Mouse (Mus musculus) left cerebral cortex, postnatal 4 days (tissue): ENCODE data around the gene Sdhc. TPM values are rescaled to one million over a fixed set of nuclear protein-coding genes. Genes with fewer than 3 reads are reported as not detected.
A peak's percentile ranks its signal among the peaks of the same experiment; 100 is the strongest.
"Not testable (repeated sequence)": the region's sequence is repeated elsewhere in the genome, so short reads cannot be mapped to it uniquely, and the experiment has no call there.

Source experiments
- DNase-seq: peaks from one replicate; pipeline ENCODE4 v3.0.0-alpha.2; 2022
- intact Hi-C: fragments of 180-260 bp; cut with DNase I; formaldehyde crosslinking; loops from one replicate; pipeline ENCODE4 v1.15.1; 2025
- microRNA-seq: library from miRNA; unstranded; fragments of <30 nt; microRNA quantifications from one replicate; pipeline ENCODE4 v1.2.0, GENCODE M21; 2022
- total RNA-seq, 2 experiments: library from RNA; stranded (reverse); gene quantifications; 2 replicates each; pipeline ENCODE4 v1.2.3; 2021

The Sdhc gene
- total RNA-seq, 2 experiments from 2014 or later: 200 to 212 TPM

- peak; percentile 15 for DNase-seq
Measured at GRCm38 (mm10) chr1:171088237-171088869, 62.0 kb downstream of the Sdhc start.

GRCm38 (mm10) chr1:171085718-171086117 is 64.7 kb downstream of the Sdhc start:
- no peak for DNase-seq
- intact Hi-C loops: no loop called here

More at GRCm38 (mm10) chr1:171088237-171088869, 62.0 kb downstream of the Sdhc start:
- intact Hi-C loops: not testable (repeated sequence)

- intact Hi-C loops: not testable (repeated sequence)
Measured at GRCm38 (mm10) chr1:171081512-171082231, 68.7 kb downstream of the Sdhc start.

GRCm38 (mm10) chr1:171079825-171080224 is 70.6 kb downstream of the Sdhc start:
- DNase-seq, intact Hi-C loops: not testable (repeated sequence)

More at GRCm38 (mm10) chr1:171081512-171082231, 68.7 kb downstream of the Sdhc start:
- not testable (repeated sequence) for DNase-seq

DNA sequence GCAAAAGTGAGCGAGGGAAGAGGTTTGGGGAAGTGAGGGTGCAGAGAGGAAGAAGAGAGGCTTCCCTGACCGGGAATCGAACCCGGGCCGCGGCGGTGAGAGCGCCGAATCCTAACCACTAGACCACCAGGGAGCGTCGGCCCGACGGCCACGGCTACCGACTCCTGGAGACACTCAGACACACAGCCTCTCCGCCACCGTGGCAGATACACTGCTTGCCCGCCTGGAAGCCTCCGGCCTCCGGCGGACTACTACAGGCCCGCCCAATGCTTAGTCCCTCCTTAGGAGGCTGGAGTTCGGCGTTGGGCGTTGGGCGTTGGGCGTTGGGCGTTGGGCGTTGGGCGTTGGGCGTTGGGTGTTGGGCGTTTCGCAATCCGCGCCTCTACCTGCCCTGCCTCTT is 71.1 kb downstream of the Sdhc start:
- intact Hi-C loops: not testable (repeated sequence)

GRCm38 (mm10) chr1:171078419-171078818 is 72.0 kb downstream of the Sdhc start:
- DNase-seq, intact Hi-C loops: not testable (repeated sequence)

More for the DNA sequence above, 71.1 kb downstream of the Sdhc start:
- not testable (repeated sequence) for DNase-seq

GRCm38 (mm10) chr1:171077955-171078354 is 72.4 kb downstream of the Sdhc start:
- intact Hi-C loops, DNase-seq: not testable (repeated sequence)

DNA sequence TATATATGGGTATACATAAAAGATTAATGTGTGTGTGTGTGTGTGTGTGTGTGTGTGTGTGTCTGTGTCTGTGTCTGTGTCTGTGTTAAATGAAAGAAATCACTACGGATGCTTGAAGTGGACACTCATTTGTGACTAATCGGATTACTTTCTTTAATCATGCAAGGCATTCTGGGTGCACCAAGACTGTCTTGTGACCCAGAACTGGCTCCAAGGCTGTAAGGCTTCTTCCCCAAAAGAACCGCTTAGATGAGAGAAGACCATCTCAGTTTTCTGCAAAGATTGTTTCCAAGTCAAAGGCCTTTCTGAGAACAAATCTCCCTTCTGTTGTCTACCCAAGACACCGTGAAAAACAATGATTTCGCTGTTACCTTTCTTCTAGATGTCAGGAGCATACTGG is 73.2 kb downstream of the Sdhc start:
- intact Hi-C loops, DNase-seq: not testable (repeated sequence)

Small RNA genes lying within 50 kb of the gene (microRNA-seq; reads per million reads assigned to microRNA genes)
- not detected for gene Gm27844

Other genes with a start within 250 kb of the Sdhc start
- not detected for gene Fcrlb, start 237.7 kb downstream of the Sdhc start, total RNA-seq
- not detected for gene Fcrla, start 223.0 kb downstream of the Sdhc start, total RNA-seq
- gene Fcgr2b, start 174.1 kb downstream of the Sdhc start, total RNA-seq: 1 to 10 TPM; 2.3 to 2.6 TPM
- gene Fcgr4, start 131.7 kb downstream of the Sdhc start, total RNA-seq: not detected
- gene Fcgr3, start 85.7 kb downstream of the Sdhc start, total RNA-seq: 1 to 10 TPM; 6.7 to 7.0 TPM
- 1 to 10 TPM in 1 of 2 experiments, under 1 TPM in 1; 0.91 to 1.6 TPM for gene Cfap126, start 36.7 kb downstream of the Sdhc start, total RNA-seq
- not detected for gene Mpz, start 108 bp upstream of the Sdhc start, total RNA-seq
- 10 to 100 TPM in 1 of 2 experiments, 1 to 10 TPM in 1; 9.0 to 11.3 TPM for gene Pcp4l1, start 45.7 kb upstream of the Sdhc start, total RNA-seq
- not detected for gene Nr1i3, start 63.4 kb upstream of the Sdhc start, total RNA-seq
- gene Tomm40l, start 71.9 kb upstream of the Sdhc start, total RNA-seq: 10 to 100 TPM; 50.7 to 56.9 TPM
- 1 to 10 TPM; 2.6 to 3.0 TPM for gene Apoa2, start 74.5 kb upstream of the Sdhc start, total RNA-seq
- gene Fcer1g, start 83.8 kb upstream of the Sdhc start, total RNA-seq: 1 to 10 TPM; 7.1 to 8.0 TPM
- 1 to 10 TPM; 4.2 to 5.3 TPM for gene Adamts4, start 99.8 kb upstream of the Sdhc start, total RNA-seq
- gene Ndufs2, start 100.8 kb upstream of the Sdhc start, total RNA-seq: 100 to 1,000 TPM; 183 to 186 TPM
- gene B4galt3, start 119.7 kb upstream of the Sdhc start, total RNA-seq: 10 to 100 TPM; 74.2 to 87.8 TPM
- gene Ppox, start 130.6 kb upstream of the Sdhc start, total RNA-seq: 10 to 100 TPM; 19.6 to 25.4 TPM
- 10 to 100 TPM; 60.4 to 66.4 TPM for gene Usp21, start 137.4 kb upstream of the Sdhc start, total RNA-seq
- 10 to 100 TPM; 91.2 to 93.4 TPM for gene Ufc1, start 144.4 kb upstream of the Sdhc start, total RNA-seq
- 10 to 100 TPM; 38.4 to 45.9 TPM for gene Dedd, start 178.5 kb upstream of the Sdhc start, total RNA-seq
- gene Nit1, start 195.0 kb upstream of the Sdhc start, total RNA-seq: 10 to 100 TPM; 35.3 to 36.8 TPM
- gene Pfdn2, start 195.1 kb upstream of the Sdhc start, total RNA-seq: 100 to 1,000 TPM; 112 to 125 TPM
- gene Klhdc9, start 210.2 kb upstream of the Sdhc start, total RNA-seq: 1 to 10 TPM; 4.4 to 4.8 TPM
- gene Nectin4, start 219.5 kb upstream of the Sdhc start, total RNA-seq: 1 to 10 TPM in 1 of 2 experiments, under 1 TPM in 1; 0.88 to 1.2 TPM
- gene Arhgap30, start 238.4 kb upstream of the Sdhc start, total RNA-seq: 1 to 10 TPM in 1 of 2 experiments, under 1 TPM in 1; 0.98 to 1.6 TPM